Mouse (Mus musculus) cerebellum, postnatal 25 days (tissue): ENCODE measurements at regions not wholly inside any gene's neighbourhood (a gene's known extent, or its start where the extent isn't known, plus 50 kb on each side); places are given as distances from the start of the nearest gene placed in this dataset.

ENCODE experiments used
- DNase-seq, 2 experiments: peaks; one replicate each; pipeline ENCODE4 v3.0.0; 2021; ENCODE audit warnings: mixed read lengths in 2 of 2

GRCm38 (mm10) chr12:30647511-30647910 lies 63.3 kb downstream of the Tmem18 start:
- no peak for DNase-seq

GRCm38 (mm10) chr12:30651506-30651905 lies 67.3 kb downstream of the Tmem18 start:
- DNase-seq: peak in 1 of 2 experiments; percentile 30

GRCm38 (mm10) chr12:30654347-30655075 lies 70.3 kb downstream of the Tmem18 start:
- no peak for DNase-seq

GRCm38 (mm10) chr12:30655076-30655421 lies 70.8 kb downstream of the Tmem18 start:
- no peak for DNase-seq

GRCm38 (mm10) chr12:30678826-30679225 lies 94.6 kb downstream of the Tmem18 start:
- DNase-seq: no peak

- DNase-seq: no peak
Measured at GRCm38 (mm10) chr12:30690038-30690437, 105.8 kb downstream of the Tmem18 start.

GRCm38 (mm10) chr12:30693540-30693939 lies 109.3 kb downstream of the Tmem18 start:
- DNase-seq: no peak

- DNase-seq: no peak
Measured at GRCm38 (mm10) chr12:30698256-30698655, 114.0 kb downstream of the Tmem18 start.

GRCm38 (mm10) chr12:30703691-30704090 lies 119.5 kb downstream of the Tmem18 start:
- no peak for DNase-seq

GRCm38 (mm10) chr12:30707271-30707670 lies 123.0 kb downstream of the Tmem18 start:
- peak in 1 of 2 experiments; percentile 5 for DNase-seq

GRCm38 (mm10) chr12:30708635-30709181 lies 124.5 kb downstream of the Tmem18 start:
- DNase-seq: no peak

- DNase-seq: peak; percentile 23 to 39
Measured at GRCm38 (mm10) chr12:30710554-30710953, 126.3 kb downstream of the Tmem18 start.

GRCm38 (mm10) chr12:30726747-30727146 lies 142.5 kb downstream of the Tmem18 start:
- DNase-seq: no peak

GRCm38 (mm10) chr12:30729437-30729836 lies 145.2 kb downstream of the Tmem18 start:
- DNase-seq: no peak

- DNase-seq: no peak
Measured at GRCm38 (mm10) chr12:30767621-30768020, 116.5 kb upstream of the Alkal2 start.

GRCm38 (mm10) chr12:30793371-30793770 lies 90.8 kb upstream of the Alkal2 start:
- no peak for DNase-seq

- no peak for DNase-seq
Measured at GRCm38 (mm10) chr12:30816096-30816495, 68.0 kb upstream of the Alkal2 start.

- DNase-seq: no peak
Measured at GRCm38 (mm10) chr12:30831383-30831782, 52.7 kb upstream of the Alkal2 start.
